Mouse (Mus musculus) layer of hippocampus, adult 9-10 months (tissue): ENCODE measurements at regions not wholly inside any gene's neighbourhood (a gene's known extent, or its start where the extent isn't known, plus 50 kb on each side); places are given as distances from the start of the nearest gene placed in this dataset.

ENCODE experiments used
- DNase-seq: peaks from one replicate; pipeline ENCODE4 v3.0.0; 2022; ENCODE audit warnings: low spot score

DNA sequence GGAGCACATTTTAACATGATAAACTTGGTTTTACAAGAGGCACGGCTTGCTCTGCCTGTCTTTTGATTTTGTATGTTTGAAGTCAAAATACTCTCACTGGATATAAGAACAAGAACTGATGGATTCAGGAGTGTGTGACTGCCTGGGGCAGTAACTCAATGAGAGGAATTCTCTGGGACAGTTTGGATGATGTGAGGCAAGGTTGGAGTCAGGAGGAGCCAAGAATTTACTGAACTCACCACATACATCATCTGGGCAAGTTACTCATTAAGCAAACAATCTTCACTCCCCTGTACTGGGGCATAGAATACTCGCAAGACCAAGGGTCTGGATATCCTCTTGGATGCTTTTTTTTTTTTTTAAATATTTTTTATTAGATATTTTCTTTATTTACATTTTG, 87.7 kb upstream of the 4933412E24Rik start:
- DNase-seq, result no peak

DNA sequence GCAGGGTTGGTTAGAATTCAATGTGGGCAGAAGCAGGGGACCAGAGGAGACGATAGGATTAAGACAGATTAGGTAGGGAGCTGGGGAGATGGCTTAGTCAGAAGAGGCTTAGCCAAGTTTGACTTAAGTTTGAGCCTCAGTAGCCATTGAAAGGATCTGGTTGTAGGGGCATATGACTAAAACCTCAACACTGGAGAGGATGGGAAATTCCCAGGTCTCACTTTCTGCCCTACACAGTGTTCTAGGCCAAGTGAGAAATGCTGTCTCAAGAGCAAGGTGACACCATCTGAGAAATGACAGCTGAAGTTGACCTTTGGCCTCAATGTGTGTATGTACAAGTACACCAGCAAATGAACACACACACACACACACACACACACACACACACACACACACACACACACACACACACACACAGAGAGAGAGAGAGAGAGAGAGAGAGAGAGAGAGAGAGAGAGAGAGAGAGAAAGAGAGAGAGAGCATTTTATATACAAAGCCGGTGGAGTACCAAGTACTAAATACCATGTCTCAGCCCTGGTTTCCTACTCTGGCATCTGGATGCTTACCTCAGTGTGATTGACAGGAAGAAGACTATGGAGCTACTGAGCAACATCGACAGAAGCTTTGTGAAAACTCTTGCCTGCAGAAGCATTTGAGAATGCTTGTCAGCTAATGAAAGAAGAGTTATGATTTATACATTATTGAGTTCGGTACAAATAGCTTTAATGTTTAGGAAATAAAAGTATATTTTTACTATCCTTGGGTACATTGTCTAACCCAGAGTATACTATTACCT, 85.3 kb upstream of the 4933412E24Rik start:
- DNase-seq, result no peak

DNA sequence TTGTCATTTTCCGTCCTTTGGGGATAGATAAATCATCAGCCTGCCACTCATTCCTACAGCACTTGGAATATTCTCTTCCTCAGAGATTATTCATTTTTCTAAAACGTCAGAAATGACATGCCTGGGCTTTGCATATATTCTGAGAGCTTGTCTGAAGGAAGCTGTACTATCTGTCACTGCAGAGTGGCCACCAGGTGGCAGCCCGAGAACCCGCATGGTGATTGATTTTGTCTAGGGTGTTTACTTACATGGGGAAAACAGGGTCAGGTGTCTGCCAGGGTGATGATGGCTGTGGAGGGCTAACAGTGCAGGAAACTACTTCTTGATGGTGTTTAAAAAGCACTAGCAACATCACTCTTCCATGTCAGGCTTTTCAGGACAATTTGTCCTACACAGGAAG, 80.7 kb upstream of the 4933412E24Rik start:
- DNase-seq, result peak; percentile 66

DNA sequence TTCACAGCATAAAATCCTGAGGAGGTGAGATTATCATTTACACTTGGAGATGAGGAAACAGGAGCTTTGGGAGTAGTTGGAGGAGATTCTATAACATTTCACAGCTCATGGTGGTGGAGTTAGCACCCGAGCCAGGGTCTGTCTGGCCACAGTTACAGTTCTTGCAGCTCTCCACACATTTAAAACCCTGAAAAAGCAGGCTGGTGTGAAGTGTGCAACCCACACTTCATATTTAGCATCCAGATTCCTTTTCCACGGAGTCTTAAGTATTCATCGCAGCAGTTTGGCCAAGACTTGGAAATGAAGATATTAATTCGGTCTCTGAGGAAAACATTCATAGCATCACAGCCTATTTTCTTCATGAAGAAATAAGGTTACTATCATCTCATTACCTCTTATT, 79.7 kb upstream of the 4933412E24Rik start:
- no peak for DNase-seq

- no peak for DNase-seq
Measured at GRCm38 (mm10) chr15:60089921-60090320, 73.5 kb upstream of the 4933412E24Rik start.

- DNase-seq, result no peak
Measured at GRCm38 (mm10) chr15:60088964-60089899, 72.8 kb upstream of the 4933412E24Rik start.
